Mouse (Mus musculus) neural tube, postnatal 0 days (tissue): ENCODE results near the gene Olfr48. TPM values are rescaled to one million over a fixed set of nuclear protein-coding genes. Genes with fewer than 3 reads are reported as not detected.

Experiments used
- polyA plus RNA-seq: library from polyadenylated mRNA; unstranded; fragments of >200 nt; fragmentation: Nextera tagmentation; extraction: Ambion mirVana; gene quantifications from 2 replicates; pipeline ENCODE4 v1.2.1, GENCODE M21; 2015

Gene Olfr48
- polyA plus RNA-seq, result 0.13 TPM in 1 of 2 replicates, not detected in the other

DNA sequence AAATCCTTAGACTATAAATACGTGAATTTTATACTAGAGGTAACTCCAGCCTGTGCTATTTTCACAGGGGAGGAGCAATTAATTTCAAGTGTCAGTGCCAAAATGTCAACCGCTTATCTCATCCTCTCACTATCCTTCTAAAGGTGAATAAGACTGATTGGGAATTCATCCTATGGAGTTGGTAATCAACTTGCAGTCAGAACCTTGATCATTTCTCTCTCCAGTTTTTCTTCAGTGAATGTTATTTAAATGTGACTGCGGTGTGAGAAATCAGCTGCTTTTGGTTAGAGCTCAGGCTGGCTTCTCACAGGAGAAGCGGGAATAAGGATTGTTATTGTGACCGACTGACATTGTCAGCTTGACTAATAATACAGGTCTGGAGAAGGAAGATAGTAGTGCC, at the start of gene Olfr48:
Gene Olfr48 (minus strand): TSS at position 101 of the 400 bp plus-strand sequence.

DNA sequence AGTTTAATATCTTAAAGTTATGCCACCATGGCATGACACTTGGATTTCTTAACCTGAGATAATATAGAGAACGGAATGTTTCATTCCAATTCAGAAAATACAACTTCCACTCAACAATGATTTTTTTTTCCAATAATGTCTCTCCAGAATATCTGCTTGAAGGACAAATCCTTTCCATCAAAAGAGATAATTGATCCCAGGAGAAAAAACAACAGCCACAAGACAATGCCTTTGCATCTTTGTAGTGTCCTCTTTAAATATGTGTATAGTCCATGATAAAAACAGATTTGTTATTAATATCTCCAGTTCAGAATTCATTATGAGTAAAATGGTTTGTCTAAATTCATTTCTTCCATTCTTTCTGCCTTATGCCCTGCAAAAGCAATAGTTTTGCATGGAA, 30.1 kb upstream of the Olfr48 start, which contains the start of gene Olfr1257:
Gene Olfr1257 (plus strand): TSS at position 301 of the 400 bp plus-strand sequence.

DNA sequence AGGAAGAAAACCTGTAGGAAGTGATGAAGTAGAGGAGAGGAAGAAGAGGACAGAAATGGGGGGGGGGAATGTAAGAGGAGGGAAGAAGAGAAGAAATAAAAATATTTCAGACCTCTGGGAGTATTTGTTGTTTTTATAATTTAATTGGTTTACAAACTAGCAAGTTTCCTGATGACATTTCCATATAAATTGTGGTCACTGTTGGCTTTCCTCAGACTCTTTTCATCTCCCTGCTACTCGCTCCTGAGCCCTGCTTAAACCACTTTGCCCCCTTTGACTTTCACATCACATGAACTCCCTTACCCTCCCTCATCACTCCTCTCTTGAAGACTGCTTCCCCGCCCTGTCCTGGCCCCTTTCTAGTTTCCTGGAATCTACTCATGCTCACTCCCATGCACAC, 6.5 kb downstream of the Olfr48 start, which contains the start of gene Olfr1256:
Gene Olfr1256 (minus strand): TSS at position 101 of the 400 bp plus-strand sequence.

DNA sequence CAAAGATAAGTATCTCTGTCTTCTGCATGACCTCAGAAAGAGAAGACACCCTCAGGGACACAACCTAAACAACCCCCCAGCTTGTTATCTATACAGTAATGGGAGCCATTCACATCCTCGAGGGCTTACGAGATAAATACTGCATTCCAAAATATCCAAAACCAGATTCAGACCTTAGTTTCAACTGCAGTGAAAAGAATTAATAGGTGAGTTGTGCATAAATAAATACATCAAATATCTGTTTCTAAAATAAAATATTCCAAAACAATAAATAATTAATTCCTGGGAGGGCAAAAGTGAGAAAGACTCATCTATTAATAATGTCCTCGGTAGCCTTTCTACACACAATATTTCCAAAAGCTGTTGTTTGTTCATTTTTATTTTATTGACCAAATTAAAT, 36.3 kb downstream of the Olfr48 start, which contains the start of gene Olfr1255:
Gene Olfr1255 (plus strand): TSS at position 301 of the 400 bp plus-strand sequence.

DNA sequence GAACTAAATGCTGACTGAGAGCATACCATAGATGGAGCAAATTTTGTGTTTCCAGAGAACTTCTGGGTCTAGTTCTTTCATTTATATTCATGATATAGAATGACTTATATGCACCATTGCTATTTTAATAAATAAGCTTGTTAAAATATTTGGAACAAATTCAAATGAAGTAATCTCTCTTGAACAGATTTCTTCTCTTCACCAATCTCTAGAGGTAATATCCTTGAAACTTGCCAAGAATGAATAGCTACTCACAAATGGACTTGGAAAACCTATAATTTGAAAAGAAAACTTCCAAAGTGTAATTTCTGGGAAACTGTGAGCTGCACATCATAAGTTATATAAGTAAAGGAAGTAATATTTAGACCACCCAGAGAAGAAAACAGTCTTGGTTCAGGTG, 54.5 kb downstream of the Olfr48 start, which contains the start of gene Olfr1254:
Gene Olfr1254 (minus strand): TSS at position 101 of the 400 bp plus-strand sequence.

Other genes with a start within 250 kb of the Olfr48 start
- gene Olfr1247, start 234.1 kb downstream of the Olfr48 start, polyA plus RNA-seq, result not detected in 2 replicates
- not detected in 2 replicates for gene Olfr1248, start 230.0 kb downstream of the Olfr48 start, polyA plus RNA-seq
- gene Olfr1249, start 213.2 kb downstream of the Olfr48 start, polyA plus RNA-seq, result not detected in 2 replicates
- not detected in 2 replicates for gene Olfr1250, start 186.7 kb downstream of the Olfr48 start, polyA plus RNA-seq
- not detected in 2 replicates for gene Olfr1251, start 176.3 kb downstream of the Olfr48 start, polyA plus RNA-seq
- not detected in 2 replicates for gene Olfr1252, start 123.2 kb downstream of the Olfr48 start, polyA plus RNA-seq
- not detected in 2 replicates for gene Olfr1253, start 91.1 kb downstream of the Olfr48 start, polyA plus RNA-seq
- gene Olfr1254, start 54.6 kb downstream of the Olfr48 start, polyA plus RNA-seq, result not detected in 2 replicates
- not detected in 2 replicates for gene Olfr1255, start 36.2 kb downstream of the Olfr48 start, polyA plus RNA-seq
- gene Olfr1256, start 6.7 kb downstream of the Olfr48 start, polyA plus RNA-seq, result not detected in 2 replicates
- gene Olfr1257, start 30.2 kb upstream of the Olfr48 start, polyA plus RNA-seq, result not detected in 2 replicates
- not detected in 2 replicates for gene Olfr1258, start 79.1 kb upstream of the Olfr48 start, polyA plus RNA-seq
- not detected in 2 replicates for gene Olfr1259, start 100.5 kb upstream of the Olfr48 start, polyA plus RNA-seq
- not detected in 2 replicates for gene Olfr1260, start 126.1 kb upstream of the Olfr48 start, polyA plus RNA-seq
- gene Olfr1261, start 143.0 kb upstream of the Olfr48 start, polyA plus RNA-seq, result not detected in 2 replicates
- gene Olfr1262, start 151.9 kb upstream of the Olfr48 start, polyA plus RNA-seq, result not detected in 2 replicates
- gene Olfr1263, start 163.9 kb upstream of the Olfr48 start, polyA plus RNA-seq, result not detected in 2 replicates
- gene Olfr1264, start 177.4 kb upstream of the Olfr48 start, polyA plus RNA-seq, result not detected in 2 replicates
- gene Olfr1265, start 187.1 kb upstream of the Olfr48 start, polyA plus RNA-seq, result not detected in 2 replicates
- not detected in 2 replicates for gene Olfr140, start 215.4 kb upstream of the Olfr48 start, polyA plus RNA-seq